Comparison of ENCODE assay signal across 8 mouse cellular contexts in genomic region chr12:16532860-16533230, GRCm38 (mm10).
A peak's percentile ranks its signal among the peaks of the same experiment; 100 is the strongest.
DNase-seq lines count a peak whose midpoint lies in the region; ATAC-seq and TF ChIP-seq lines count a peak whose summit lies in the region.

No protein-coding gene starts in this region.

- no peak for TF ChIP-seq CTCF in heart, adult 2 months (IDR thresholded peaks at IDR 0.05)

- peak overlapping the region; percentile 49 for H3K27ac ChIP-seq in heart, adult 2 months
- H3K27ac ChIP-seq in forebrain, embryonic 12.5 days, result no peak overlapping the region
- no peak overlapping the region; the same call in 1 of the 2 replicates for H3K27ac ChIP-seq in limb, embryonic 14.5 days (replicated peaks; ENCODE audit: low read depth, low read length)

- peak; percentile 45 for ATAC-seq in forebrain, embryonic 12.5 days (ENCODE audit: low FRiP score)
- ATAC-seq in limb, embryonic 14.5 days (ENCODE audit: low FRiP score, low read depth), result peak; percentile 47; the same call in 1 of the 2 replicates

- TF ChIP-seq POLR2A in heart, adult 2 months (IDR thresholded peaks at IDR 0.05; ENCODE audit: insufficient read depth, low read depth, low read length), result no peak
- no peak for TF ChIP-seq POLR2A in limb, embryonic 14.5 days (IDR thresholded peaks at IDR 0.05; ENCODE audit: borderline replicate concordance, extremely low read depth, insufficient read depth, insufficient read length)

- no peak overlapping the region for H3K4me2 ChIP-seq in forebrain, embryonic 12.5 days
- no peak overlapping the region for H3K4me2 ChIP-seq in limb, embryonic 14.5 days (replicated peaks; ENCODE audit: low read depth, low read length, severe bottlenecking)

- intact Hi-C loops in heart, adult 2 months (cut with DNase I), result loop anchor here (1.0 to 2.0 kb wide), 3 partner anchors 718 to 998 kb away; no protein-coding TSS in a partner anchor
- intact Hi-C loops in heart, postnatal 14 days (cut with DNase I), result loop anchor here (1.0 to 2.0 kb wide), 3 partner anchors 716 to 997 kb away; partner anchors contain the start of gene Trib2

- no peaks in the 10 kb centered on the region for H3K27me3 ChIP-seq in heart, adult 2 months (ENCODE audit: control insufficient read depth, insufficient read depth, low read length)
- H3K27me3 ChIP-seq in forebrain, embryonic 12.5 days, result no peaks in the 10 kb centered on the region
- H3K27me3 ChIP-seq in limb, embryonic 14.5 days (ENCODE audit: control insufficient read depth, insufficient read depth, low read length), result no peaks in the 10 kb centered on the region

- 11% methylated on average over 7 of the region's 7 CpGs for WGBS in heart, adult 2 months
- WGBS in forebrain, embryonic 12.5 days, result 43% methylated on average over 7 of the region's 7 CpGs
- WGBS in limb, embryonic 14.5 days, result 45% methylated on average over 7 of the region's 7 CpGs

- H3K4me1 ChIP-seq in heart, adult 2 months (ENCODE audit: control insufficient read depth, insufficient read depth, low read length), result peaks cover 3% of the 10 kb centered on the region
- H3K4me1 ChIP-seq in forebrain, embryonic 12.5 days, result peaks cover 11% of the 10 kb centered on the region
- H3K4me1 ChIP-seq in limb, embryonic 14.5 days (ENCODE audit: control insufficient read depth, insufficient read depth, low read length), result peaks cover 8% of the 10 kb centered on the region

- H3K36me3 ChIP-seq in heart, adult 2 months (ENCODE audit: control insufficient read depth, insufficient read depth, low read length), result no peaks in the 10 kb centered on the region
- H3K36me3 ChIP-seq in forebrain, embryonic 12.5 days (replicated peaks), result peaks cover 9% of the 10 kb centered on the region
- peaks cover 13% of the 10 kb centered on the region for H3K36me3 ChIP-seq in limb, embryonic 14.5 days (ENCODE audit: control insufficient read depth, insufficient read depth, low read length)

- no peak overlapping the region for H3K9ac ChIP-seq in heart, adult 2 months (ENCODE audit: low read depth, low read length)
- no peak overlapping the region for H3K9ac ChIP-seq in forebrain, embryonic 12.5 days
- H3K9ac ChIP-seq in limb, embryonic 14.5 days (ENCODE audit: low read depth, low read length, severe bottlenecking), result peak overlapping the region; percentile 5; the same call in 1 of the 2 replicates

- TF ChIP-seq EP300 in heart, adult 2 months (IDR thresholded peaks at IDR 0.05; ENCODE audit: insufficient read depth, low read depth, low read length), result no peak

- no peaks in the 10 kb centered on the region for H3K9me3 ChIP-seq in forebrain, embryonic 12.5 days
- H3K9me3 ChIP-seq in limb, embryonic 14.5 days (ENCODE audit: control insufficient read depth, low read length), result no peaks in the 10 kb centered on the region

- H3K79me2 ChIP-seq in heart, adult 2 months (replicated peaks; ENCODE audit: control insufficient read depth, insufficient read depth, low read length), result no peaks in the 10 kb centered on the region

- no peak for DNase-seq in heart, adult 2 months
- DNase-seq in heart, postnatal 14 days, result no peak
- DNase-seq in 3T3-L1 (ENCODE audit: low read depth, low spot score), result peak; percentile 82
- DNase-seq in limb, embryonic 14.5 days (ENCODE audit: low spot score), result no peak
- DNase-seq in cerebellum, postnatal 25 days, result no peak
- no peak for DNase-seq in spleen, postnatal 14 days (ENCODE audit: low spot score in 2 of 2)
- no peak for DNase-seq in thymus, postnatal 4 days

- no peak overlapping the region for H3K4me3 ChIP-seq in heart, adult 2 months
- H3K4me3 ChIP-seq in forebrain, embryonic 12.5 days (replicated peaks), result no peak overlapping the region
- H3K4me3 ChIP-seq in limb, embryonic 14.5 days (replicated peaks; ENCODE audit: low read length), result no peak overlapping the region
